Mouse (Mus musculus) liver, embryonic 11.5 days (tissue): ENCODE data around the gene Tsen15. TPM values are rescaled to one million over a fixed set of nuclear protein-coding genes. Genes with fewer than 3 reads are reported as not detected.
A peak's percentile ranks its signal among the peaks of the same experiment; 100 is the strongest.

ENCODE experiments used
- ATAC-seq: fragments of 200-750 bp; cut with Nextera tagmentation; replicated peaks from 2 replicates; pipeline ENCODE4 v1.8.0; 2017; ENCODE audit warnings: moderate number of reproducible peaks, mild to moderate bottlenecking, moderate TSS enrichment, moderate library complexity; ENCODE audit not compliant: low FRiP score
- DNase-seq: peaks from one replicate; pipeline ENCODE4 v3.0.0-alpha.2; 2017; ENCODE audit warnings: low spot score
- H3K27ac ChIP-seq: fragments of 300-500 bp; sonication (generic); 2 replicates; pipeline ENCODE4 v1.5.1; 2014; ENCODE audit warnings: mild to moderate bottlenecking, low read depth, low read length, control low read depth
- H3K27me3 ChIP-seq: fragments of 300-500 bp; sonication (generic); replicated peaks from 2 replicates; pipeline ENCODE4 v1.6.1; 2014; ENCODE audit warnings: low read length, mixed read lengths; ENCODE audit not compliant: control insufficient read depth, insufficient read depth
- H3K36me3 ChIP-seq: fragments of 300-500 bp; sonication (generic); 2 replicates; pipeline ENCODE4 v1.6.1; 2014; ENCODE audit warnings: mild to moderate bottlenecking, low read length, moderate library complexity, mixed read lengths; ENCODE audit not compliant: control insufficient read depth, insufficient read depth
- H3K4me1 ChIP-seq: fragments of 300-500 bp; sonication (generic); replicated peaks from 2 replicates; pipeline ENCODE4 v1.6.1; 2014; ENCODE audit warnings: low read length, mixed read lengths; ENCODE audit not compliant: control insufficient read depth, insufficient read depth
- H3K4me2 ChIP-seq: fragments of 300-500 bp; sonication (generic); 2 replicates; pipeline ENCODE4 v1.6.1; 2014; ENCODE audit warnings: mild to moderate bottlenecking, control low read depth, moderate library complexity
- H3K4me3 ChIP-seq: fragments of 300-500 bp; sonication (generic); 2 replicates; pipeline ENCODE4 v1.5.1; 2014; ENCODE audit warnings: low read depth, low read length, control low read depth
- H3K9ac ChIP-seq: fragments of 300-500 bp; sonication (generic); 2 replicates; pipeline ENCODE4 v1.6.1; 2014; ENCODE audit warnings: low read depth, low read length, control low read depth
- H3K9me3 ChIP-seq: fragments of 300-500 bp; sonication (generic); 2 replicates; pipeline ENCODE4 v1.6.1; 2016; ENCODE audit warnings: low read length, inconsistent platforms, mixed read lengths; ENCODE audit not compliant: control insufficient read depth
- WGBS: fragments of 180-500 bp; shearing (Covaris S2); extraction: QIAGEN DNeasy Blood & Tissue Kit; methylation state at CpG from one replicate; pipeline ENCODE4 v1.1.7; 2014; 5-methylcytosine and 5-hydroxymethylcytosine counted together
- polyA plus RNA-seq: library from polyadenylated mRNA; unstranded; fragments of >200 nt; fragmentation: Nextera tagmentation; extraction: Ambion mirVana; gene quantifications from 2 replicates; pipeline ENCODE4 v1.2.1, GENCODE M21; 2014

The Tsen15 gene
- polyA plus RNA-seq, 1 experiment from 2014 or later: 74.8 TPM

- 82% methylated on average over 10 of the region's 10 CpGs for WGBS
- ATAC-seq: no peak
These were observed 28.0 kb upstream of the Tsen15 start for GRCm38 (mm10) chr1:152414451-152414850.

GRCm38 (mm10) chr1:152413961-152414360 lies 27.5 kb upstream of the Tsen15 start:
- Histone ChIP-seq H3K9ac (no peak overlapping the region), H3K4me2 (no peak overlapping the region), H3K36me3 (no peaks in the 10 kb centered on the region), H3K9me3 (no peaks in the 10 kb centered on the region), H3K27ac (no peak overlapping the region), H3K4me3 (no peak overlapping the region), H3K27me3 (no peaks in the 10 kb centered on the region), H3K4me1 (no peaks in the 10 kb centered on the region)
- 63% methylated on average over 1 of the region's 1 CpGs for WGBS
- ATAC-seq: no peak
- no peak for DNase-seq

More at GRCm38 (mm10) chr1:152414451-152414850, 28.0 kb upstream of the Tsen15 start:
- no peaks in the 10 kb centered on the region for H3K9me3 ChIP-seq
- no peaks in the 10 kb centered on the region for H3K27me3 ChIP-seq
- no peak overlapping the region for H3K4me3 ChIP-seq
- no peaks in the 10 kb centered on the region for H3K4me1 ChIP-seq
- no peaks in the 10 kb centered on the region for H3K36me3 ChIP-seq
- no peak overlapping the region for H3K27ac ChIP-seq
- H3K9ac ChIP-seq: no peak overlapping the region
- DNase-seq: no peak
- H3K4me2 ChIP-seq: no peak overlapping the region

- no peak overlapping the region for H3K27ac ChIP-seq
- H3K9ac ChIP-seq: no peak overlapping the region
- H3K4me2 ChIP-seq: no peak overlapping the region
- no peaks in the 10 kb centered on the region for H3K4me1 ChIP-seq
- ATAC-seq (no peak), DNase-seq (no peak)
- 93% methylated on average over 2 of the region's 2 CpGs for WGBS
- H3K9me3 ChIP-seq: no peaks in the 10 kb centered on the region
- H3K36me3 ChIP-seq: no peaks in the 10 kb centered on the region
- H3K4me3 ChIP-seq: no peak overlapping the region
- no peaks in the 10 kb centered on the region for H3K27me3 ChIP-seq
These were observed 26.6 kb upstream of the Tsen15 start for GRCm38 (mm10) chr1:152413116-152413515.

GRCm38 (mm10) chr1:152410657-152411056 lies 24.2 kb upstream of the Tsen15 start:
- Histone ChIP-seq H3K27me3 (no peaks in the 10 kb centered on the region), H3K4me1 (no peaks in the 10 kb centered on the region), H3K9ac (no peak overlapping the region), H3K36me3 (no peaks in the 10 kb centered on the region), H3K9me3 (no peaks in the 10 kb centered on the region), H3K4me3 (no peak overlapping the region), H3K27ac (no peak overlapping the region), H3K4me2 (no peak overlapping the region)
- no peak for ATAC-seq
- 92% methylated on average over 3 of the region's 3 CpGs for WGBS
- DNase-seq: no peak

GRCm38 (mm10) chr1:152409356-152409755 lies 22.9 kb upstream of the Tsen15 start:
- Histone ChIP-seq H3K36me3 (no peaks in the 10 kb centered on the region), H3K4me1 (no peaks in the 10 kb centered on the region), H3K27ac (no peak overlapping the region), H3K4me3 (no peak overlapping the region), H3K9me3 (no peaks in the 10 kb centered on the region), H3K9ac (no peak overlapping the region), H3K4me2 (no peak overlapping the region), H3K27me3 (no peaks in the 10 kb centered on the region)
- no peak for ATAC-seq
- no peak for DNase-seq
- 83% methylated on average over 4 of the region's 4 CpGs for WGBS

- H3K4me1 ChIP-seq: no peaks in the 10 kb centered on the region
- WGBS: 47% methylated on average over 22 of the region's 22 CpGs
- no peak overlapping the region for H3K27ac ChIP-seq
- no peaks in the 10 kb centered on the region; the same call in 1 of the 2 replicates for H3K27me3 ChIP-seq
- no peaks in the 10 kb centered on the region for H3K36me3 ChIP-seq
- no peak overlapping the region for H3K4me3 ChIP-seq
- no peak for DNase-seq
- H3K9ac ChIP-seq: no peak overlapping the region
- no peaks in the 10 kb centered on the region for H3K9me3 ChIP-seq
- ATAC-seq: no peak
- H3K4me2 ChIP-seq: 0 out of 2 replicates have a peak overlapping the region, but pooled peaks have one; percentile 1
These were observed 20.8 kb upstream of the Tsen15 start for GRCm38 (mm10) chr1:152407021-152407946.

GRCm38 (mm10) chr1:152400556-152401540 lies 14.4 kb upstream of the Tsen15 start:
- peak overlapping the region; percentile 71 for H3K4me2 ChIP-seq
- H3K36me3 ChIP-seq: no peaks in the 10 kb centered on the region
- ATAC-seq (no peak), DNase-seq (peak; percentile 34)
- H3K4me3 ChIP-seq: peak overlapping the region; percentile 57
- no peaks in the 10 kb centered on the region; the same call in 1 of the 2 replicates for H3K9me3 ChIP-seq
- no peak overlapping the region for H3K9ac ChIP-seq
- WGBS: 26% methylated on average over 14 of the region's 14 CpGs
- no peak overlapping the region for H3K27ac ChIP-seq
- H3K4me1 ChIP-seq: no peaks in the 10 kb centered on the region
- H3K27me3 ChIP-seq: peaks cover 33% of the 10 kb centered on the region

- peak within 1 kb of the TSS; percentile 57 for H3K4me3 ChIP-seq
- ATAC-seq: peak; percentile 62
These were observed 13.5 kb upstream of the Tsen15 start, which contains the start of gene Colgalt2 for GRCm38 (mm10) chr1:152399790-152400555. Colgalt2 (plus strand) TSS chr1:152399830.

More at GRCm38 (mm10) chr1:152399790-152400555, 13.5 kb upstream of the Tsen15 start, which contains the start of gene Colgalt2:
- H3K4me1 ChIP-seq: no peaks in the 10 kb centered on the region
- peaks cover 33% of the 10 kb centered on the region for H3K27me3 ChIP-seq
- no peak within 1 kb of the TSS for H3K27ac ChIP-seq
- DNase-seq: peak; percentile 51
- peak within 1 kb of the TSS; percentile 71 for H3K4me2 ChIP-seq
- 1% methylated on average over 68 of the region's 70 CpGs for WGBS
- H3K36me3 ChIP-seq: no peaks in the 10 kb centered on the region
- H3K9ac ChIP-seq: peak within 1 kb of the TSS; percentile 53
- no peaks in the 10 kb centered on the region; the same call in 1 of the 2 replicates for H3K9me3 ChIP-seq
